Mouse (Mus musculus) urinary bladder, postnatal 14 days (tissue): ENCODE measurements around the gene Nufip1.
A peak's percentile ranks its signal among the peaks of the same experiment; 100 is the strongest.
"Not testable (repeated sequence)": the region's sequence is repeated elsewhere in the genome, so short reads cannot be mapped to it uniquely, and the experiment has no call there.

Source experiments
- DNase-seq: peaks from one replicate; pipeline ENCODE4 v3.0.0; 2021; ENCODE audit warnings: low spot score

Gene Nufip1

GRCm38 (mm10) chr14:76145248-76145647 is 34.6 kb downstream of the Nufip1 start:
- no peak for DNase-seq

DNA sequence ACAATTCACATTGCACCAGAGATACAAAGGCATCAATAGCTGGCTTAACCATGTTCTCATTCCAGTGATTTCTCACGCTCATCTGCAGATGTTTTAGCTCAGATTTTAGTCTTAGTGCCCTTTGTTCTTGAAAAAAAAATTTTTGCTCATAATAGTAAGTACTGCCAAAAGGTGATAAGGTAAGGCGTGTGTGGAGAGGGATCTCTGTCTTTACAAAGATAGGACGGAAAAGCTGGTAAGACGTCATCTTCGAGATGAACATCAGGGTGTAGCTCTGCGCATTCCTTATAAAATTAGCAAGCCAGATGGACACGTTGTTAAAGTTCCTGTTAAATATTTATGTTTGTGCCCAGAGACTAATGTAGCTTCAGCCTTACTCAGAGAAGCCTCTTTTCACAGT is 35.2 kb downstream of the Nufip1 start:
- no peak for DNase-seq

DNA sequence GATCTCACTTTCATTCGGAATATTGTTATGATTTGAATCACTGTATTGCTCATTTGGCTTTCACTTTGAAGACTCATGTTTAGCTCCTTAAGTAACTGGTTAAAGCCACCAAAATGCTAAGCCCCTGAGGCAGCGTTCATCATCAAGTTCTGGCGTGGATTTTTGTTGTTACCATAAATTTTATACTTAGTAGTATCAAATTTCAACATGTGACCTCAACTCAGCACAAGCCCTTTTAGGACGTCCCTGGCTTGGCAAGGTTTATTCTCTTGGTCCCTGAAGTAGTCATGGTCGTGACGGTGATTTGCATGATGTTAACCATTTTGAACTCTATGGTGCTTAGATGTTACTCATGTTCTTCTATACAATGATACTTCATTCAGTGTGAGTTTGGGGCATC is 36.4 kb downstream of the Nufip1 start:
- no peak for DNase-seq

- no peak for DNase-seq
Observed at GRCm38 (mm10) chr14:76148294-76148693, 37.6 kb downstream of the Nufip1 start.

GRCm38 (mm10) chr14:76149531-76150179 is 39.0 kb downstream of the Nufip1 start:
- peak; percentile 89 for DNase-seq

- no peak for DNase-seq
Observed at GRCm38 (mm10) chr14:76150499-76150898, 39.8 kb downstream of the Nufip1 start.

DNA sequence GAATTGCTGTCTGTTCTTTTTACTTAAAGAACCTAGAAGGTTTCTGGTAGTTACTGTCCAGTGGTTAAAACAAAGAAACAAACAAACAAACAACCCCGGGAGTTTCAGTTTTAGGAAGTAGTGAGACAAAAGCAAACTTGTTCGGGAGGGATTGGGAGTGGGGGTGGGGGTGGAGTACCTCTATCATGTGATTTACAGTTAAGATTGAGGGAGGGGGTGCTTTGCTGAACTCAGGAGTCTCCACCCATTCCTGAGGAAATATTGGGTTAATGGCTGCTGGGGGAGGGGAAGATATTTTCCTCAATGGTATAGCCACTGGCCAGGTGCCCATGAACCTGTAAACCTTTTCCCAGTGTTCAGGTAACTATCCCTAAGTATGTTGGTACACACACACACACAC is 40.3 kb downstream of the Nufip1 start:
- no peak for DNase-seq

GRCm38 (mm10) chr14:76151820-76152161 is 41.1 kb downstream of the Nufip1 start:
- no peak for DNase-seq

- DNase-seq: peak; percentile 93
Observed at GRCm38 (mm10) chr14:76152162-76153002, 41.7 kb downstream of the Nufip1 start.

DNA sequence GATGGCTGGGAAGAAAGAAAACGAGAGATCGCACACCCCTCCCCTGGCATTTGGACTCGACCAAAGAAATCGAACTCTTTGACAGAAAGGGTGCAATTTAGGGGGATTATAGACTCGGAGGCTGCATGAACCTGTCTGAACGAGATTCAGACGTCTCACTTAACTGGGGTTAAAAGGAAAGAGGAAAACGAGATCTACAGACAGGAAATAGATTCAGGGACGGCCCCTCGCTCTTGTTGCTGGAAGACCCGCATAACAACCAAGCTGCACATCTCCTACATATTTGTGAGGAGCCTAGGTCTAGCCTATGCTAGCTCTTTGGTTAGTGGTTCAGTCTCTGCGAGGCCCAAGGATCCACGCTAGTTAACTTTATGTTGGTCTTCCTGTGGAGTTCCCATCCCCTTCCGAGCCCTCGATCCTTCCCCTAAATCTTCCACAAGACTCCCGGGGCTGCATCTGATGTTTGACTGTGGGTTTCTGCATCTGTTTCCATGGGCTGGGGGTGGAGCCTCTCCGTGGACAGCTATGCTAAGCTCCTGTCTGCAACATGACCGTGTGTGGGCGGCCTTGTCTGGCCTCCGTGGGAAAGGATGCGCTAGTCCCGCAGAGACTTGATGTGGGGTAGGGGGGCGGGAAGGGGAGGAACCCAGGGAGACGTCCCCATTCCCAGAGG is 42.4 kb downstream of the Nufip1 start:
- no peak for DNase-seq

DNA sequence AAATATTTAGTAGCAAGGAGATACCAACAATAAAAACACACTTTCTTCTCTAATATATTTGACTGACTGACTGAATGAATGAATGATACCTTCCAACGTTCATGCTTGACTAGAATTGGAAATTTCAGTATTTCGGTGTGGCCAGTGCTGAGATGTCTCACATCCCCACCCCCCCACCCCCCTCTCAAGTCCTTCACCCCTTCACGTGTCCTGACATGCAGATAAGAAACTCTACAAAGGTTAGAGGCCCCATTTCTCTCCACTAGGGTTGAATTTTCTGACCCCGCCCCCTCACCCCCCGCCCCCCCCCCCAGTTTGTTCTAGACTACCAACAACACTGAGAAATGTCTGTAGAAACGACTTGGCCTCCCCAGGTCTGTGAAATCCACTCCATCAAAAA is 43.1 kb downstream of the Nufip1 start:
- DNase-seq: no peak

DNA sequence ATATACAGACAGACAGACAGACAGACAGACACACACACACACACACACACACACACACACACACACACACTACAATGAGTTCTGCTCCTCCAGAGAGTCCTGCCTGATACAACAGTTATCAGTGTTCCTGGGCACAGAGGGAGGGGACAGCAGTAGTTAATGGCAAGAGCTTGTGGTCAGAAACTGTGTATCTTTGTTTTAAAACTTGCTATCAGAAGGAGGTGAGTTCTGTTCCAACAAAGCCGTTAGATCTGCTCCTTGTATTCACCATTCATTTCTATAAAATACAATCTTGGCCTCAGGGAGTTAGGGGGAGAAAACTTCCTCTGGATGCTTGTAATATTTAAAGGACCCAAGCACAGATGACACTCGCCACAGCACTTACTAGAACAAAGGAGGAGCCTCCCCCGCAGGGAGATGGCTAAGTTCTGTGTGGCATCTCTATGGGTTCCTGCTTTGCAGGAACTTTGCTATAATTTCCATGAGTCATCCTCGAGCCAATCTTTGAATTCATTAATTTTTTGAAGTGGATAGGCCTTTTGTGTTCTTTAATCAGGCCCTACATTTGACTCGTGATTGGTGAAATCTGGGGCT is 47.6 kb downstream of the Nufip1 start:
- DNase-seq: no peak

DNA sequence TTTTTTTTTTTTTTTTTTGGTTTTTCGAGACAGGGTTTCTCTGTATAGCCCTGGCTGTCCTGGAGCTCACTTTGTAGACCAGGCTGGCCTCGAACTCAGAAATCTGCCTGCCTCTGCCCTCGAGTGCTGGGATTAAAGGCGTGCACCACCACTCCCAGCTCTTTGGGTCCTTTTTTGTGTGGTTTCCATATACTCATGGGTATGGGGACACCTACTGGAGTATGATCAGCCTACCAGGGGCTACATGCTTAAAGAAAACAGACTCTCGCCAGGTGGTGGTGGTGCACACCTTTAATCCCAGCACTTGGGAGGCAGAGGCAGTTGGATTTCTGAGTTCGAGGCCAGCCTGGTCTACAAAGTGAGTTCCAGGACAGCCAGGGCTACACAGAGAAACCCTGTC is 49.9 kb downstream of the Nufip1 start:
- DNase-seq: not testable (repeated sequence)

GRCm38 (mm10) chr14:76164236-76164635 is 53.5 kb downstream of the Nufip1 start:
- DNase-seq: no peak

DNA sequence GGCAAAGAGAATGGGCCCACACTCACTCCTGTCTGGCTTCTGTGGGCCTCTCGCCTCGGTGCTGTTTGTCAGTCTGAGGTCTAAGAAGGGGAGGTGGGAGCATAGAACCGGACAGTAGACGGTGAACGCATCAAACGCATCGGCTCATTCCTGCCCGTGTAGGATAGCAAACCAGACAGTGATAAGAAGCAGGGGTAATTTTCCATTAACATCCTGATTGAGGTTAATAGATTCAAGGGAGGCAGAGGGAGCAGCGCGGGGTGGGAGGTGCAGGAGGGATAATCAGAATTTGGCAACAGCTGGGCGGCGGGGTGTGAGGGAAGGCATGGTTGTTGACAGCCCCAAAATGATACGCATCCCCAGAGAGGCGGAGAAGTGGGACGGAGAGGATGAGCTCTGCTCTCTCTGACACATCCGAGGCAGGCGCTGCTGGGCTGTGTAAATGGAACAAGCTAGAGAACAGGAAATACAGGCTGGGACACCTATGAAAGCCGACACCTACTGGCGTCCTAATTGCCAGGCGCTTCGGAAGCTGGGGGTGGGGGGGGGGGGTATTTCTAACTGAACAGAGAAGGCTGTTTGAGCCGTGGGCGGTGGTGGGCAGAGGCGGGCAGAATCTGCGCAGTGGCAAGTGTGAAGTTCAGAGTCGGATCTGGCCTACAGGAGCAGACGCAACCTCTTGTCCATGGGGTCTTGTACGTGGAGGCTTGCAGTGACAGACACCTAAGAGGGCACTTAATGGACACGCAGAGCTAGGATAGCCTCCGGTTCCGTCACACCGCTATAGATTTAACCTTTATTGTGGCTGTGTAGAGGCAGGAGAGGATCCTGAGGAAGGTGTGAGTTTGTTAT is 54.4 kb downstream of the Nufip1 start:
- peak; percentile 20 for DNase-seq

DNA sequence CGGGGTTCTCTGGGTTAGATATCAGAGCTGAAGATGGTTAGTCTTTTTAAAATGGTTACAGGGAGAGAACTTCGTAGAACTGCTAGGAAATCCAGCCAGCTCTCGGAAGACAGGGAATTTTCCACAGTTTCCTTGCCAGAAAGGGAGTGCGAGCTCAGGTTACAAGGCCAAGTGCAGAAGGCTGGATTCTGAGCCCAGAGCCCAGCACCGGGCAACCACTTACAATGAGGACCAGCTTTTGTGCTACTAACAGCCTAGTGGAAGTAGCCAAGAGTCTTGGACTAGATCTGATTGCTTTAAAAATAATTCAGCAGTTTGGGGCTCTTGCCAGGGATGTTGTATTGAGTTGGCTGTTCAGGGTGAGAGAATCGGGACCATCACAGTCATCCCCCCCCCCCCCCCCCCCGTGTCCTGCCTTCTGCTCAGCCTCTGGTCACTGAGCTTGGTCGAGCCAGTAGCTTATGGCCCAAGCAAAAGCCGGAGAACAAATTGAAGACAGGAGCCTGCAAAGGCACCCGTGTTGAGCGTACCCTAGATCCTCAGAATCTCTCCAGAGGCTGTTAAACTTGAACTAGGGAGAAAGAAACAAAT is 59.3 kb downstream of the Nufip1 start:
- DNase-seq: peak; percentile 18

DNA sequence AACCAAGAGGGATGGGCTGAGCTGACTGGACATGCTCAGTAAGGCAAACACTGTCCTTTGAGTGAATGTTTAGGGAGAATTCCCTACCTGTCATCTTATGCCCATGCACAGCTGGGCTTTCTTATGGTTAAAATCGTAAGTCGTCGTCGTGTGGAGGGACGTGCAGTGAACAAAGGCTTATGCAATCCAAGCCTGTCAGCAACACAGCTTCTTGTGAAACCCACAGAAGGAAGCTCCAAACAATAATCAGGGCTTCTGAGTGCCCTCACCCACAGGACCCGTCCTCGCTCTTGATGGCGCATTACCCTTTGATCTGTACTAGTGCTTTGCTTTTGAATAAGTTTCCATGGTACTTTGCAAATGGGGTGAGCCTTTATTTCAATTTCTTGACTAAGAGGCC is 60.6 kb downstream of the Nufip1 start:
- DNase-seq: no peak

DNA sequence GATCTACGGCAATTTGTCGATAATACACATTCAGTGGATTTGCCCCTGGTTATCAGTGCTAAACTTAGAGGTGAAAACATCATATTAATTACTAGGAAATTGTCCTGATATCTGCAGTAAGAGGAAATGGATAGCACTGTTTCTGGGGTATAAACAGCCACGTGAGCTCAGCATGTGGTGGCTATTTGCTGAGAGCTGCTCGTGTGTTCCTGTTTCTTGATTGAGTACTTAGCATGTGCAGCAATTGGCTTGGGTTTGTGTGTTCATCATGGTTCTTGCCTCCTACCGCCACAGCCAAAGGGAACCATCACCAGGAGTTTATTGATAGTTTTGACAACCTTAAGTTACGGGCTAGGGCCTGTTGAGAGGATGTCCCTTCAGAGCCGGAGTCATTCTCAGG is 63.6 kb downstream of the Nufip1 start:
- no peak for DNase-seq

DNA sequence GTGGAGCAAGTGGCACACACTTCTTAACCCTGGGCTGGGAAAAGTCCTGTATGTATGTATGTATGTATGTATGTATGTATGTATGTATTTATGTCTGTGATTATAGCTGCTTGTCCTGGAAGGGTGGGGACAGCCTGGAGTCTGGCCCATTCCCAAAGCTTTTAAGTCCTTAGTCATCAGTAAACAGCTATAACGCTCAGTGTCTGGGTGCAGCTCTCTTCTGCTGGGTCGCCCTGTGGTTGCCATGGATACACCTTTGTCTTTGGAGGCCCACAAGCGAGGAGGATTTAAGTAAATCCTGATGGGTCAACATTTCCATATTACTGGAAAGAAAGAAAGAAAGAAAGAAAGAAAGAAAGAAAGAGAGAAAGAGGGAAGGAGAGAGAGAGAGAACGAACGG is 65.1 kb downstream of the Nufip1 start:
- DNase-seq: no peak

DNA sequence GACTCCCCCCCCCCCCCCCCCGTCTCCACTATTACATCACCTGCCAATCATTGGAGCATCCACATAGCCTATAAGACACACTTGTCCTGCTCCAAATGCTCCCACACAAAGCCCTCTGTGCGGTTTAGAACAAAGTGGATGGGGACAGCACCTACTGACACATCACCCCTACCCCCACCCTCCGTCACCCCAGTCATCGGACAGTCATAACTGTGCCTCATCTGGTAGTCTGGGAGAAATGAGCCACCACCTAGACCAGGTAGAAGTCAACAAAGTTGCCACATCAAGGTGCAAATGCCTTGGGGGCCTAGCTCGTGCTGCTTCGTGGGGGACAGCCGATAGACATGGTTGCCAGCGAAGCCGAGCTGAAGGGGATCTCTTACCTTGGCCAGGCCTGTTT is 66.5 kb downstream of the Nufip1 start:
- DNase-seq: no peak

- no peak for DNase-seq
Observed at GRCm38 (mm10) chr14:76178447-76178846, 67.8 kb downstream of the Nufip1 start.
